Mouse (Mus musculus): ENCODE measurements at regions not wholly inside any gene's neighbourhood (a gene's known extent, or its start where the extent isn't known, plus 50 kb on each side); places are given as distances from the start of the nearest gene placed in this dataset.

- TF ChIP-seq CTCF (IDR thresholded peaks at IDR 0.05; ENCODE audit: control insufficient read depth, insufficient read depth, insufficient replicate concordance, low read depth, low read length) (no peak), POLR2A (IDR thresholded peaks at IDR 0.05; ENCODE audit: control insufficient read depth, low read depth, low read length) (no peak)
These were observed 375.0 kb upstream of the Gm10131 start for GRCm38 (mm10) chr8:34486433-34487096.

All from testis, adult 2 months (tissue).